Mouse (Mus musculus) limb, embryonic 11.5 days (tissue): Measurements from ENCODE around the gene Mrs2. TPM values are rescaled to one million over a fixed set of nuclear protein-coding genes. Genes with fewer than 3 reads are reported as not detected.

Experiments
- ATAC-seq: fragments of 200-750 bp; cut with Nextera tagmentation; 2 replicates; pipeline ENCODE4 v1.8.0; 2017; ENCODE audit warnings: low read depth; ENCODE audit not compliant: insufficient number of reproducible peaks, low FRiP score, low TSS enrichment
- DNase-seq: peaks from one replicate; pipeline ENCODE4 v3.0.0-alpha.2; 2015; ENCODE audit warnings: low spot score
- H3K27ac ChIP-seq: fragments of 300-500 bp; sonication (generic); replicated peaks from 2 replicates; pipeline ENCODE4 v1.5.1; 2014; ENCODE audit warnings: low read depth, mild to moderate bottlenecking, low read length
- H3K27me3 ChIP-seq: fragments of 300-500 bp; sonication (generic); 2 replicates; pipeline ENCODE4 v1.6.1; 2014; ENCODE audit warnings: mild to moderate bottlenecking, low read length, mixed read lengths; ENCODE audit not compliant: control insufficient read depth, insufficient read depth
- H3K36me3 ChIP-seq: fragments of 300-500 bp; sonication (generic); 2 replicates; pipeline ENCODE4 v1.6.1; 2014; ENCODE audit warnings: mild to moderate bottlenecking, low read length, moderate library complexity, mixed read lengths; ENCODE audit not compliant: control insufficient read depth, insufficient read depth
- H3K4me1 ChIP-seq: fragments of 300-500 bp; sonication (generic); 2 replicates; pipeline ENCODE4 v1.6.1; 2014; ENCODE audit warnings: low read length, mixed read lengths; ENCODE audit not compliant: control insufficient read depth, insufficient read depth
- H3K4me2 ChIP-seq: fragments of 300-500 bp; sonication (generic); 2 replicates; pipeline ENCODE4 v1.6.1; 2014; ENCODE audit warnings: low read depth, mild to moderate bottlenecking, moderate library complexity; ENCODE audit not compliant: severe bottlenecking
- H3K4me3 ChIP-seq: fragments of 300-500 bp; sonication (generic); 2 replicates; pipeline ENCODE4 v1.5.1; 2014; ENCODE audit warnings: low read depth, low read length
- H3K9ac ChIP-seq: fragments of 300-500 bp; sonication (generic); 2 replicates; pipeline ENCODE4 v1.6.1; 2014; ENCODE audit warnings: mild to moderate bottlenecking, low read length
- H3K9me3 ChIP-seq: fragments of 300-500 bp; sonication (generic); 2 replicates; pipeline ENCODE4 v1.6.1; 2016; ENCODE audit warnings: low read length; ENCODE audit not compliant: control insufficient read depth
- WGBS: fragments of 180-500 bp; shearing (Covaris S2); extraction: QIAGEN DNeasy Blood & Tissue Kit; methylation state at CpG from one replicate; pipeline ENCODE4 v1.1.7; 2014; 5-methylcytosine and 5-hydroxymethylcytosine counted together
- polyA plus RNA-seq: library from polyadenylated mRNA; unstranded; fragments of >200 nt; fragmentation: Nextera tagmentation; extraction: Ambion mirVana; gene quantifications from 2 replicates; pipeline ENCODE4 v1.2.1, GENCODE M21; 2014

Mrs2 gene
- polyA plus RNA-seq, 1 experiment from 2014 or later, result 23.4 TPM

DNA sequence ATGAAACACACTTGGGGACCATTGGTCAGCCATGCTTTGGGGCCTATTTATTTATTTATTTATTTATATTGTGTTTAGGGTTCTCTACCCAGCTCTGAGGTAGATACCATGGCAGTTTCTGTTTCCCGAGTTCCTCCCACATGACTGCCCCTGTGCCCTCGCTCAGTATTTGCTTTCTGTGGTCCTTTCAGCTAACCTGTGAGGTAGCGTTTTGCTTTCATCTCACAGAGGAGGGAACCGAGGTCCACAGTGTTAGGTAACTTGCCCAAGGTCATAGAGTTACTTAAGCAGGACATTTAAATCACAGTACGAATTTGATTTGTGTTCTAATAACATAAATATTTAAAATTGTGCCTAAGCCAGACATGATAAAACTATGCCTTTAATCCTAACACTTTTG, 73.0 kb downstream of the Mrs2 start:
- Histone ChIP-seq H3K4me2 (no peak overlapping the region), H3K9me3 (no peaks in the 10 kb centered on the region), H3K27me3 (no peaks in the 10 kb centered on the region), H3K4me3 (no peak overlapping the region), H3K4me1 (no peaks in the 10 kb centered on the region), H3K9ac (no peak overlapping the region), H3K36me3 (no peaks in the 10 kb centered on the region), H3K27ac (no peak overlapping the region)
- DNase-seq (no peak), ATAC-seq (no peak)
- 83% methylated on average over 5 of the region's 5 CpGs for WGBS

DNA sequence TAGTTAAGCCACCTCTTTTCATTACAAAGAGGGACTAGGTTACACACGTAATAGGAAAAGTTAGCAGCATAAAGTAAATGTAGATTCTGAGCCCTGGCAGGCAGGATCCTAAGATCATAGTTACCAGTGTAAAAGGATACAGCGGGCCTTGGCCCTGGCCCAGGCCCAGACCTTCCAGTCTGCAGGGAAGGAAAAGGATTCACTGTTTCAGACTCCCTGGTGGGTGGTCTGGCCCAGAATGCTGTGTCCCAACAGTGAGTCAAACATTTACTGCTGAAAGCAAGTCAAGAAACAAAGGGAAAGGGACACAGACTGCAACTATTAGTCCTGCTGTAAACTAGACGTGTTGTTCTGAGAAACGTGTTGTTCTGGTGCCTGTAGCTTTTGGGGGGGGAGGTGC, 74.6 kb downstream of the Mrs2 start:
- H3K4me2 ChIP-seq, result no peak overlapping the region
- DNase-seq (peak; percentile 38), ATAC-seq (no peak)
- no peaks in the 10 kb centered on the region for H3K4me1 ChIP-seq
- H3K27ac ChIP-seq, result no peak overlapping the region
- no peak overlapping the region for H3K9ac ChIP-seq
- 34% methylated on average over 4 of the region's 4 CpGs for WGBS
- no peak overlapping the region for H3K4me3 ChIP-seq
- H3K27me3 ChIP-seq, result no peaks in the 10 kb centered on the region
- no peaks in the 10 kb centered on the region for H3K9me3 ChIP-seq
- no peaks in the 10 kb centered on the region for H3K36me3 ChIP-seq

DNA sequence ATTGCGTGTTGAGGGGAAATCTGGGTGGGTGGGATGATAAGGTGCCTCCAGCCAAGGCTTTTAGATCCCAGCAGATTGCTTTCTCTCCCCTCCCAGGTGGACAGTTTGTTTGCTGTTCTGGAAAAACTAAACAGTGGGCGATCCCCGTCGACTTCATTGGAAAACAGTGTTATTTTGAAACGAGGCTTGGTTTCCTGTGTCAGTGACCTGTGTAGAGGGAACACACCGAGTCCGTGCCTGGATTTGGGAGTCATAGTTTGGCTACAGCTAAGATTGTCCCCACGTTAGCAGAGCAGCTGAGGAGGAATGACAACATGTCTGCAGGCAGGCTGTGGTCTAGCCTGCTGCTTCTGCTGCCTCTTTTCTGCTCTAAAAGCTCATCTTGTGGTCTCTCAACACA, 76.9 kb downstream of the Mrs2 start:
- H3K4me2 ChIP-seq, result no peak overlapping the region
- no peak for DNase-seq
- no peak overlapping the region for H3K4me3 ChIP-seq
- H3K27me3 ChIP-seq, result no peaks in the 10 kb centered on the region
- no peaks in the 10 kb centered on the region for H3K4me1 ChIP-seq
- no peaks in the 10 kb centered on the region for H3K36me3 ChIP-seq
- no peak overlapping the region for H3K27ac ChIP-seq
- no peak overlapping the region for H3K9ac ChIP-seq
- no peak for ATAC-seq
- WGBS, result 88% methylated on average over 8 of the region's 8 CpGs
- H3K9me3 ChIP-seq, result no peaks in the 10 kb centered on the region

DNA sequence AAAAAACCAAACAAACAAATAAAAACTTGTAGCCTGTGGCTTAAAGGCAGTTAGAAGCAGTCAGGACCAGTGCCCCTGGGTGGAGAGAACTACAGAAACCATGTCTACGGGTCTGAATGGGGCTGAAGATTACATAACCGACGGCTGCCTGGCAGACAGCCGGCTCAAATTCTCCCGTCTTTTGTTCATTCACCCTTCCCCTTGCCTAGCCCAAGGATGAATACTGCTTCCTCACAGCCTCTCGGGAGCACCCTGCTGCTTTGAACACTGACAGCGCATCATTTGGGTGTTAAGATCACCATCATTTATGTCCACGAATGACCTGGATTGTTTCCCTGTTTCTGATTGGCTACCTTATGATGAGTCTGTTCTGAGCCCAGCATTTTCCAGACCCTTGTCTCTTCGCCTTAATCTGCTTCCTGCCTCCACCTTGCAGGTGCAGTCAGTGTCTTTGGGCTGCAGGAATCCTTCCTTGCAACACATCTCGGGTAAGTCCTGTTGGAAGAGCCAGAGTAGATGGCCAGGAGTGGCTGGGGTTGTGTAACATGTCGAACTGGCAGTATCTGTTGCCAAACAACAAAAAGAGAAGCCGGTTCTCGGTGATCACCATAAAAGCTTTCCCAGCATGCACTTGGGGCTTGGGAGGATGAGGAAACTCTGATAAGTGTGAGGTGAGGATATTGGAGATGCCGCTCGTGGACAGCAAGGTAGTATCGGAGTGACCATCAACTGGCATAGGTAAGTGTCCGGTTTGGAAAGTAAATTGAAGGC, 77.5 kb downstream of the Mrs2 start, which contains the start of gene Gpld1:
TSS of gene Gpld1 (plus strand) at position 641 of the 771 bp plus-strand sequence.
- Histone ChIP-seq H3K36me3 (no peaks in the 10 kb centered on the region), H3K27me3 (no peaks in the 10 kb centered on the region), H3K4me1 (no peaks in the 10 kb centered on the region), H3K4me2 (no peak within 1 kb of the TSS), H3K27ac (no peak within 1 kb of the TSS), H3K9me3 (no peaks in the 10 kb centered on the region), H3K9ac (no peak within 1 kb of the TSS), H3K4me3 (no peak within 1 kb of the TSS)
- ATAC-seq, result no peak
- DNase-seq, result no peak
- WGBS, result 73% methylated on average over 17 of the region's 17 CpGs

GRCm38 (mm10) chr13:24939472-24939871, 80.7 kb downstream of the Mrs2 start:
- no peak overlapping the region for H3K27ac ChIP-seq
- H3K4me1 ChIP-seq, result no peaks in the 10 kb centered on the region
- no peaks in the 10 kb centered on the region for H3K27me3 ChIP-seq
- DNase-seq (no peak), ATAC-seq (no peak)
- no peak overlapping the region for H3K4me3 ChIP-seq
- H3K4me2 ChIP-seq, result no peak overlapping the region
- WGBS, result 87% methylated on average over 9 of the region's 9 CpGs
- H3K36me3 ChIP-seq, result no peaks in the 10 kb centered on the region
- no peak overlapping the region for H3K9ac ChIP-seq
- H3K9me3 ChIP-seq, result no peaks in the 10 kb centered on the region

DNA sequence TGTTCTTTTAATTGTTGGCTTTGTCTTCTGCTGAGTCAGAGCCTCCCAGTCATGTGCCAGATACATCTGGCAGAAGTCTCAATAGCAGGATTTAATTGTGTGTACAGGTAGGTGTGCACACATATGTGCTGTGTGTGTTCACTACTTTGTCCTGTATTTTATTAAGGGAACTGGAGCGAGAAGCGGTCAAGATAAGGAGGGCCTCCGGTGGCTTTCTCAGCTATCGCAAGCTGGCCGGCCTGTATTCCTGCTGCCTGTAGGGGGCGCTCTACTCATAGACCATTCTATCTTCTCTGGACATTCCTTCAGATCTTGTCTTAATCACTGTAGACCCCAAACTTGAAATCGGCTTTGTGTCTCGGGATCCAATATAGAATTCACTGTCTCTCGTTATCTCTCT, 81.5 kb downstream of the Mrs2 start:
- peak; percentile 76 for DNase-seq

GRCm38 (mm10) chr13:24937839-24938166, 82.4 kb downstream of the Mrs2 start:
- Histone ChIP-seq H3K4me3 (peak overlapping the region; percentile 82), H3K9me3 (no peaks in the 10 kb centered on the region), H3K9ac (peak overlapping the region; percentile 94), H3K27ac (no peak overlapping the region), H3K36me3 (no peaks in the 10 kb centered on the region), H3K4me1 (no peaks in the 10 kb centered on the region), H3K27me3 (no peaks in the 10 kb centered on the region), H3K4me2 (peak overlapping the region; percentile 85)
- 20% methylated on average over 12 of the region's 12 CpGs for WGBS
- peak; percentile 40; the same call in 1 of the 2 replicates for ATAC-seq
- no peak for DNase-seq

More for the DNA sequence above, 81.5 kb downstream of the Mrs2 start:
- 31% methylated on average over 9 of the region's 9 CpGs for WGBS
- Histone ChIP-seq H3K9ac (no peak overlapping the region), H3K4me1 (no peaks in the 10 kb centered on the region), H3K36me3 (no peaks in the 10 kb centered on the region), H3K4me3 (no peak overlapping the region), H3K9me3 (no peaks in the 10 kb centered on the region), H3K27ac (no peak overlapping the region), H3K27me3 (no peaks in the 10 kb centered on the region), H3K4me2 (no peak overlapping the region)
- no peak for ATAC-seq
